Mouse (Mus musculus) telencephalon, adult 2 months (tissue): ENCODE measurements around the gene S100z.

ENCODE experiments used
- DNase-seq: peaks from one replicate; pipeline ENCODE4 v3.0.0-alpha.2; 2011; ENCODE audit warnings: low read depth, low spot score

The S100z gene

DNA sequence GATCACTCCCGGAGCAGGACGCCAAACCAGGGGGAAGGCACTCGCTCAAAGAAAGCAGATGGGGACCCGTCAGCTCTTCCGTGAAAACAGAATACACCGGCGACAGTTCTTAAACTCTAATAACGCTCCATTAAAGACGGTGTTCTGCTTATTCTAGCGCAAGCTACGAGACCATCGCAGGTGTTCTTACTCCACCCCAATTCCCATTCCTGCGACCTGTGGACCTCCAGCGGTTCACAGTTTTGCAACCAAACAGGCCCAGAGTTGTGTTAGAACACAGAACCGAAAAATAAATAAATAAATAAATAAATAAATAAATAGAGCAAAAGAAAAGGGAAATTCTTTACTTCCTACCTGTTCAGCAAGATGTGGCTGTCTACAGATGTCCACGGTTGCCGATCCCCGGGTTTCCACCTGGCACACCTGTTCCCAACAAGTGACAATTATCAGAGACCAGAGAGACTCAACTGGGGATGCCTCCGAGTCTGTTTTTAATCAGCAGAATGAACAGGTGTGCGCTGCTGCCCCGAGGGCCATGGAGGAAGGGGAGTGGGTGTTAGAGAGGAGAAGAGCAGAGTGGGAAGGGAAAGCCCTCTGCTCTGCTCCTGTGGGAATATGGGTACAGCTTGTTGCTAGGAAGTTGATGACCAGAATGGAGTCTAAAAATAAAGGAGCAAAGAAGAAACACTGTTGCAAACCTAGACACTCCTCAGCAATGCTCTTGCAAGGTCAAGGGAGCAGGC, at the start of gene S100z:
TSS of gene S100z (minus strand) at position 51 of the 743 bp plus-strand sequence.
- DNase-seq = no peak

DNA sequence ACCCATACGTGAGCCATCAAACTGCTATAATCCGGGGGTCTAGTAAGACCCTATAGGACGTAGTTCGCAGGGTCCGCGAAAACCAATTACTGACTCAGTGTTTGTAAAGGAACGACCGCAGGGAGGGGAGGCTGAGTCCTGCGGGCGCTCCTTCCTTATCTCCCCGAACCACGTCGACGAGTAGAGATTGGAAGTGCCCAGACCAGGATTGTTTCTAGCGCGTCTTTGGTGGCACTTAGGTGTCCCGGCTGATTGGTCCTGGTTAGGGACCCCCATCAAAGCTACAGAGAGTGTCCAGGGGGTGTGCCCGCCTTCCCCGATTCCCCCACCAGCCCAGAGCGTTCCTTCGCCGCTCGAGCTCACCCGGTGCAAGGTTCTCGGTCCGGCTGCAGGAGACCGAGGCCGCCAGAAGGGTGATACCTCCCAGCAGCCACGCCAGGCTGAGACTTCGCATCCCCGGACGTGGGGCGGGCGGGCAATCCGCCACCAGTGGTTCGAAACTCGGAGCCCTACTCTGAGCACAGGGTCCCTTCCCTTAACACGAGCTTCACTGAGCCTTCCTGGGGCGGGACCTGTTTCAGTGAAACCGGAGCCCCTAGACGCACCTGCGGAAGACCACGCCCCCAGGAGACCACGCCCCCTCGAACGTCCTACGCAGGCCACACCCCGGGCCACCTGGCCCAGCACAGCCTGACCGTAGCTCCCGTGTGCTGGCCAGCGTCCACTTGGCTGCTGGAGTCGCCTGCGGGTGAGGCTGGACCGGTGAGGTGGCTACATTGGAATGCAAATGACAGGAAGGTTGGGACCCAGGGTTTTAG, 46.4 kb upstream of the S100z start, which contains the start of gene F2rl1:
TSS of gene F2rl1 (minus strand) at position 554 of the 818 bp plus-strand sequence.
- DNase-seq = no peak

DNA sequence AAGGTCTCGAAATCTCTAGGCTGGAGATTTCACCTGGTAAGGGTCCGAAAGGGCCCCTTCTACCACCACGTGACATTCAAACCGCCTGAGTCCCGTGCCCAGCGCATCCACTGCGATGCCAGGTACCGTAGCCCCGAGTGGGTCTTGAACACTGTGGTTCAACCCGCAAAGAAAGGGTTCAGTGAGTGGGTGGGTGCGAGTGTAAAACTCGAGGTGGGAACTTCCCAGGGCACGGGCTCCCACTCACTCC, 45.8 kb upstream of the S100z start:
- no peak for DNase-seq

DNA sequence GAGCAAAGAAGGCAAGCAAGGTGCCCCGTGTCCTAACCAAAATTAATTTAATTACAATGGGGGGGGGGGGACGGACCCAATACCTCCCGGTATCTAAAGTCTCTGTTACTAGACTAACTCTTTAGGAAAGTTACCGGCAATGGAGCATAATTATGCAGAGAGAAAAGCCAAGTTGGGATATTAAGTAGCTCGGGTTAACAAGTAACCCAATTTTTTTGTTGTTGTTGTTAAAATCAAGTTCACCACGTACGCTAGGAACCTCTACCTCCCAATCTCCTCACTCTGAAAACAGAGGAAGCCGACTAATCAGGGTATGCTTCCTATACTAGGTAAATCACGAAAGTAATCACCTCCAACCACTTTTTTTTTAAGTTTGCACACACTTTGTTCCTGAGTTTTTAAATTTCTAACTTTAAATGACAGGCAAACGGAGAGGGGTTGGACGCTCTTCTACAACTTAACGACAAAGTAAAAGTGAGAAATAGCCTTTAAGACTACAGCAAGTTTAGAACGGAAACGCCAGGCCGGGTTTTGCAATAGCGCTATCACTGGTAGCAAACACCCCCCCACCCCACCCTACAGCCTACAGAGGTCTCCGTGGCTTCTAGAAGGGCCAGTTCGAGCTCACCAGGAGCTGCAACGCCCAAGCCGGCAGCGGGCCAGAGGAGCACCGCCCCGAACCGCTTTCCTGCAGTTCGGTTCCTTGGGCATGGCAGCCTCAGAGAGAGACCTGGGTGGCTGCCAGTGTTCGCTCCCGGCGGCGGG, 45.3 kb upstream of the S100z start:
- no peak for DNase-seq

DNA sequence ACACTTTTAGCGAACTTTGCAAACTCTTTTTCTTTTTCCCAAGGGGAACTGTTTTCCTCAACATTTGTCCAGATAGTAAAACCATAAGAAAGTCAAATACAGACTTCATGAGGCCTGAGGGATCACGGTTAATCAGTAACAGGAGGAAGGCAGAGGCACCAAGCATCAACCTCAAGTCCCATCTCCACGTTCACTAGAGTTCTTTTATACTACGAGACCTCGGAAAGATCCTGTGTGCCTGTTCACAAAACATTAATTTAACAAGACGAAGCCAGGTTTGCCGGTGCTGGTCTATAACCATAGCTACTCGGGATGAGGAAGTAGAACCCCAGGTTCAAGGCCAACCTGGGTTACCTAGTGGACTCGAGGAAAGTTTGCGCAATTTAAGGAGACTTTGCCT, 43.7 kb upstream of the S100z start:
- no peak for DNase-seq

DNA sequence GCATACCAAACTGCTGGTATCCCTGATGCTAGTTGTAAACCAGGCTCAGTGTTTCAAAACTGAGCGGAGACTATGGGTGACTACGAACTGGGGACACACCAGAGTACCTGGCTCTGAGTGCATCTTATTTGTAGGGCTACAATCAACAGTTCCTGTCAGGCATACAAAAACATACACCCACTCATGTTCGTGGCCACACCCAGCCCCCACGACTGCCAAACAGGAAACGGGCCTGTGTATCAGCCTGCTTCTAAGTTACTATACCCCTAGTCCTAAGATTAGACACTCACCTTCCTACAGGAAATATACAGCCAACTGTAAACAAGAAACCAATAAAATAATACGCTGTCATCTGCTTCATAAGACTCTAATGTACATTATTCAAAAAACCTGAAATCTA, 42.5 kb upstream of the S100z start:
- no peak for DNase-seq

DNA sequence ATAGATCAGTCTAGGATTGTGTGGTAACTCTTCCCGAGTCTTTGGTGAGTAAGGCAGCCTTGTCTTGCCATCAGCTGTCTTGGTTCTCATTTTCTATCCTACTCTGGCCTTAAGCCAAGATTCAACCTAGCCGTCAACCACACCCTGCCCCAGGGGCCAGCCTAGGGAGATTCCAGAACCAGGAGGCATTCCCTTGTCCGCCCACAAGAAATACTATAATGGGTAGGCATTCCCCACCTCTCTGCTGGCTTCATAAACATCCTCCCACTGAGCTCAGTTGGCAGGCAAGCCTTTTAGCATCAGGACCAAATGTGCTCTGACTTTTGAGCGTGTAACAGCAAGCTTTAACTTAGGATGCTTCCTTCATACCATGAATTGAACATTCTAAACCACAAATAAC, 36.2 kb upstream of the S100z start:
- DNase-seq = peak; percentile 31

DNA sequence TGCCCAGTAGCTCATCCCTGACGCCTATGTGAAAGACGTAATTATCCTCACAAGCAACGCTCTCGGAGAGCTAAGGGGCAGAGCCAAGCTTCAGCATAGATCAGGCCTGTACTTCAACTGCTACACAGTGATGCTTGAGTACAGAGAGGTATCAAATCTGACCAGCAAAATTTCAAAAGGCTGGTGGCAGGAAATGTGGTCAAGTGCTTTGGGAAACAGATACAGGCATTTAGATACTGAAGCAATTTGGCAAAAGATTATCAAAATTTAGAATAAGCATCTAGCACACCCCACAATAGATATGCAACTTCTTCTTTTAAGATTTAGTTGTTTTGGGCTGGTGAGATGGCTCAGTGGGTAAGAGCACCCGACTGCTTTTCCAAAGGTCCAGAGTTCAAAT, 31.5 kb upstream of the S100z start:
- no peak for DNase-seq

DNA sequence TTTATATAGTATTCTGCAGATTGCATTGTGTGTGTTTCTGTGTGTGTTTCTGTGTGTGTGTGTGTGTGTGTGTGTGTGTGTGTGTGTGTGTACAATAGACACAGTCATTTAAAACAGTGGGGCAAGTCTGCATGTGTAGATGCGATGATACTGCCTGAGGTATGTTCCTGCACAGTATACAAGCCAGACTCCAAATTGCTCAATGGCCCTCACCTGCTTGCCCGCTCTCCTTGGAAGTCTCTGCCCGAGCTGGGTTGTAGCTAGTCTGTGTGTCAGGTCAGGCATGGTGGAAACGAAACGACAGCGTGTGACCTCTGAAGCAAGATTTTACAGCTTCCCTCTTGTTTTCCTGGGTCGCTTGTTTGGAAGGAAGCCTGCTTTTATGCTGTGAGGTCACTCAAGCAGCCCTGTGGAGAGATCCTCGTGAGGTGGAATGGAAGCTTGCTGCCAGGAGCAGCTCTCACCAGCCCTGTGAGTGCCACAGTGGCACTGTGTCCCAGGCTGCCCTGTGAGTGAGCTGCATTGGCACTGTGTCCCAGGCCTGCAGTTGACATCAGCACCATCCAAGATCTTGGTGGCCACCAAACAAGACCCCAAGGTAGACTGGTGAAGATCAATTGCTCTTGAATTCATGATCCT, 24.9 kb upstream of the S100z start:
- no peak for DNase-seq

DNA sequence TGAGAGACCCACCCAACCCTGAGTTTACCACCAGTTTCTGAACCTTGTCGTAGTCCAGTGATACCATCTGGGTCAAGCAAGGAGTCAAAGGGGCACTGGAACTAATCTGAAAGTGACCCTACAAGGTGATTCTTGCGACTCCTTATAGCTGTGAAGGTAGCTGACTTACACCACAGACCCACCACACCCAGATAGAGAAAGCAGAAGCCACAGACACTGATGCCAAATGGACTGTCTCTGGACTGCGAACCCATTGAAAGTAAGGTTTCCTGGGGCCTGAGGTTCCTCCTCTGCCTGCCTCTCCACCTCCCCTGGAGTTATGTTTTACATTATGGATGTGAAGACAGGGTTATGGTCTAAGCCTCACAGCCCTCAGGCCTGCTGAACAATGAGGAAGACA, 18.1 kb upstream of the S100z start:
- DNase-seq = no peak

DNA sequence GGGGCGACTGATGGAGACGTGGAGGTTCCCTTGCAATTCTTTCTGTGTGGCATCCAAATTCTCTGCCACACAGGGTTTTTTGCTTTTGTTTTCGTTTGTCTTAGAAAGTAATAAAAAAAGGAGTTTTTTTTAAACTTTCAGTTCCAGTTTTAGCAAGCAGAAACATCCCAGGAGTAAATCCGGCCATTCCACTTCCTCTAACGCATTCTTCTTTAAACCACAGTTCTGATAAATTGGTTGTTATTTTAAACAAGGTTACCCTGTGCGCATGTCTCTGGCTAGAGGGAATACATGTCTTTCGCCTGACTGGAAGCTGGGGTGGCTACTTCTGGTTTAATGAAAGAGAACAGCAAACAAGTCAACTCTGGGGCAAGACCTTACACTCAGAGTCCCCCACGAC, 16.3 kb upstream of the S100z start:
- DNase-seq = no peak

DNA sequence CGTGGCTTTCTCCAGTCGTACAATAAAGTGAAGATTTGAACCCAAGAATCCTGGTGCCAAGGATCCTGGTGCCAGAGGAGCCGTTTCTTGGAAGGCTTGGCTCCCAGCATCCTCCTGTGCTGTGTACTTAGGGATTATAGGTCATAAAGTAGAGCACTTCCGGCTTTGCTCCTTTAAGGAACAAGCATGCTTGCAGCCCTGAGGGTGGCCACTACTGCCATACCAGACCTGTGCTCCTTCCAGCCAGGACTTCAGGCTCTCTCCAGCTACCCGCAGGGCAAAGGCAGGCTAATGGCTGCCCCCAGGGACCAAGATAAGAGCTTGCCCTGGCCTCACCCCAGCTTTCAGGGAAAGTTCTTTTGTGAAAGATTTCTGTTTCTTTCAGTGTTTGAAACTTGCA, 14.8 kb upstream of the S100z start:
- DNase-seq = no peak

DNA sequence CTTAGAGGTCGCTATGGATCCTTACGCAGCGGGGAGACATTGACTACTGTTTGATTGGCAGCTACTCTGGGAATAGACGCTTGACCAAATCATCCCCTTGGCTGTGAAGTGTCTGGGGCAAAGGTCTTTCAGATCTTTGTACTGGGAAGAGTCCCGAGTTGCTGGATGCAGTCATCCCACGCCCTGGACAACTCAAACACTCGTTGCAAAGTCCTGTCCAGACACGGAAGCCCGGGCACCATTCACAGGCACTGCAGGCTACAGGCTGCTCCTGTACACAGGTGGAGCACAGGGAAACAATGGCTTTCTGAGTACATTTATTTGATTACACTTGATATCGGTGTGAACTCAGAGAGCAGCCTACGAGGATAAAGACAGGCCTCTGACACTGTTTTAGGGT, 12.8 kb upstream of the S100z start:
- no peak for DNase-seq

DNA sequence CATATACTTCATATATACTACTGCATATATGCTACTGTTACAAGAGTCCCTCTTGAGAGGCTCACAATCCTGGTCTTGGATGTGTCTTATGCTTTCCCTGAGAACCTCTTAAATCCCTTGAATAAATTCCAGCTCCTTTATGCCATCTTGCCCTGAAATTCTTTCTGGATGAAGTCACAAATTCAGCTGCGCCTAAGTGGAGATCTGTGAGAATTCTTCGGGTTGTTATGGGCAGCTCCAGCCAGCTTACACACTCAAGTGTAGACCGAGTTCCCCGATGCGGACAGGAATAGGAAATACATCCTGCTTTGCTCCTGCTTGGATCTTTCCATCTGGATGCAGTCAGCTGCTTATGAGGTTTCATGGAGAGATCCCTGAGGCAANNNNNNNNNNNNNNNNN, 6.1 kb upstream of the S100z start:
- DNase-seq = no peak

DNA sequence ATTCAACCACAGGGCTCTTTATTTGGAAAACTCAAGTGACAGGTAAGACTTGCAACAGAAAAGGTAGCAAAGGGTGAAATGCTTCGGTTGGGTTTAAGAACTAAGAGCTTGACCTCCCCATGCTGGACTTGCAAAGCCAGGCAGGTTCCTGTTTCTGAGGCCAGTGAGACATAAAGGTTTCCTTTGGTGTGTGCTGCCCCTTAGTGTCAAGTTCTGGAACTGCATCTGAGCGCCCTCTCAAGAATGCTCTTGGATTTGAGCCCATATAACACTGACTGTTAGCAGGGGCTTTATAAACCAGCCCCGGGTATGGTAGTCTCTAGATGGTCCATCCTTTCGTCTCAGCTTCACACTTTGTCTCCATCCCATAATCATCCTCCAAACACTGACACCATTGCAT, 2.9 kb upstream of the S100z start:
- DNase-seq = peak; percentile 36

DNA sequence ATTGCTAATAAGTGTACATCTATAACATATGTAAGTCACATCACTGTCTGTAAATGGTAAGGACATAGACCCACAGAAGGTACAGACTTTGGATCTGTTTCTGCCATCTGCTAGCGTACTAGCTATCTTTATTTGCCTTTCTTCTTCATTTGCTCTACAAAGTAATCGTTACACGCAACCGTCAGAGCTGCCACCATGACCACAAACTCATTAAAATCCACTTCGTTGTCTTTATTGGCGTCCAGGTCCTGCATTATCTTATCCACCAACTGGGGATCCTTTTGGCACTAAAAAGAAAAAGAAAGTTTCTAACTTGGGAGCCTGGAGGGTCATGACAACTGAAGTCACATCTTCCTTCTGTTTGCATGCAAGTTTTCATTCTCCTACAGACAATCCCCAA, 1.3 kb downstream of the S100z start:
- DNase-seq = no peak

DNA sequence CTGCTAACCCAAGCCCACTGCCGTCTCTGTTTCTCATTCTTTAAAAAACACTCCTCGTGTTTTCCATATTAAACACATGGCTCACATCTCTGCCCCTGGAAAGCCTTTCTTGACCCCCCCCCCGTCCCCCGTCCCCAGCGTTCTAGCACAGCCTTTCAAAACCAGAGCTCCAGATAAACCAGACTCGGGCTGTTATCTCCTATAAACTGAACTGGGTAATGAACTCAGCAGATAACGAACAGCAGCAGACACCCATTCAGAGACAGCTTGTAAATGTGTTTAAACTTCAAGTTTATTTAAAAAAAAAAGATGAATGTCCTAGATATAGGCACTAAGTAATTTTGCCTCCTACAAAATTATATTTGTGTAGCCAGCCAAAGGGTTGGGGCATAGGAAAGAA, 3.4 kb downstream of the S100z start:
- DNase-seq = no peak

DNA sequence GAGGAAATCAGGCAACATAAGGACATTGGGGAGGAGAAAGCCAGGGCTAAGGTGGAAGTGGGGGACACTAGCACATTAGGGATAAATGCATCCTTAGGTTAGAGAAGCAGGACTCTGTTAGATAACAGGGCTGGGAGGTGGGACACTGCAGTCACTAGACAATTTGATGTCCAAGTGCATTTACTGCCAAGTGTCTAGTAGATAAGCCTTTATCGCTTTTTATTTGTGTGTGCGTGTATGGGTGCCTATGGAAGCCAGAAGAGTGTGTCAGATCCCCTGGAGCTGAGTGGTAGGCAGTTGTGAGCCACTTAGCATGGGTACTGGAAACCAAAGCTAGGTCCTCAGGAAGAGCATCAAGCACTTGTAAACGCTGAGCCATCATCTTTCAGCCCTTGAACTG, 4.2 kb downstream of the S100z start:
- DNase-seq = no peak

DNA sequence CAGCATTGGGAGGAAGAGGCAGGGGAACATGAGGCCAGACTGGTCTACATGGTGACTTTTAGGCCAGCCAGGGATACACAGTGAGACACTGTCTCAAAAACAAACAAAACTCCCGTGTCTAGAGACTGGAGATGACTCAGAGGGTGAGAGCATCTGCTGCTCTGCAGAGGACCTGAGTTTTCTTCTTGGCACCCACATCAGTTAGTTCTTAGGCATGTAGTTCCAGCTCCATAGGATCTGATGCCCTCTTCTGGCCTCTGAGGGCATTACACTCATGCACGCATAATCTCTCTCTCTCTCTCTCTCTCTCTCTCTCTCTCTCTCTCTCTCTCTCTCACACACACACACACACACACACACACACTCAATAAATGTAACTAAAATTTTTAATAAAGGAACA, 7.6 kb downstream of the S100z start:
- DNase-seq = no peak

DNA sequence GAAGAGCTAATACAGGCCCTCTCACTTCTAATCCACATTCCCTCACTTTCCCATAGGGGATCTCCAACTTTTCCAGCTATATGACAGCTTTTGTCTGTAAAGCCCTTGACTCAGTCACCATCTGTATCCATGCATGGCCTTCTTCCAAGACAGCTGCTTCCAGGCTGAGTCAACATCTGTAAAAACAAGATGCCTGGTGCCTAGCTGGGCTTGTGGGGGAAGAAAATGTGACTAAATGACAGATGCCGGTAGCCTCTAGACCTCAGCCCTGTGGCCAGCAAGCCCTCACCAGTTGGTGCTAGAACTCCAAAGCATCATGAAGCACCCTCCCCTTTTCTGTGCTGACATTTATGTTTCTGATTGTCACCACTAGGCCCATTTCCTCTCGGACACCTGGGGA, 27.0 kb downstream of the S100z start:
- no peak for DNase-seq

DNA sequence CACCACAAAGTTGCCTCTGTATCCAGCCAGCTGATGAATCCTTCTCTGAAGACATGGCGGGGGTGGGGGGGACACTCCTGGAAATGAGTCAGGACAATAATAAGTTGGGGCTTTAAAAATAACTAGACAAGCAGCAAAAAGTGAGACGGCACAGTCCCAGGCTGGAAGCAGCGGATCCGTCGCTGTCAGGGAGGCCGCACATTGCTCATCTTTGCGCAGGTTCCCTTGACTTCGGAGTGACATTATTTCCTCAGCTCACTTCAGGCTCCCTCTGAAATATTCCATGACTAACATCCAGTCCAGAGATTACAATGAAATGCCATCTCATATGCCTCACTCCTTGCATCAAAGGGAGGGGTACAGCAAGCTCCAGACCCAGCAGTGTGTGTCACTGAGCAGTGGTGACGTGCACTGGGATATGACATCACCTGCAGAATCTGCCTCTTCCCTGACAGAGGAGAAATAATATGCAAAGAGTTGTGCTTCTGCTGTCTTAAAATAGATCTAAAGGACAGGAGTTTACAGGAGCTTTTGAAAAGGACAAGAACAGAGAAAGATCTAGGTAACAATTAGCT, 27.8 kb downstream of the S100z start:
- DNase-seq = no peak

DNA sequence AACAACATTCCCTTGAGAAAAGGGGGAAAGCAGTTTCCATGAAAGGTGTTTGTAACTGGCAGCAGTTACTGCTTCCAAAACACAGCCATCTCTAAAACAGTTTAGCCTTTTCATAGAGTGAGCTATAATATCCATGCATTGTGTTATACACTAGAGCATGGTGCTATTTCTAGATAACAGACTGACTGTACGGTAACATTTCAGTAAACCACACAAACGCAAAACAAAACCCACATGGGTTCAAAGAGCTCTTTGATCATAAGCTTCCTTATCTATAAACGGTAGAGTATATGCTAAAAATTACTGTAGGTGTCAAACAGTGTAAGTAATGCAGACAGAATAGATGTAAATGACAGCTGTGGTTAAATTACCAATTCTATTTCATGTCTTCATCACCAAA, 28.8 kb downstream of the S100z start:
- no peak for DNase-seq
